In the genomic region with DNA sequence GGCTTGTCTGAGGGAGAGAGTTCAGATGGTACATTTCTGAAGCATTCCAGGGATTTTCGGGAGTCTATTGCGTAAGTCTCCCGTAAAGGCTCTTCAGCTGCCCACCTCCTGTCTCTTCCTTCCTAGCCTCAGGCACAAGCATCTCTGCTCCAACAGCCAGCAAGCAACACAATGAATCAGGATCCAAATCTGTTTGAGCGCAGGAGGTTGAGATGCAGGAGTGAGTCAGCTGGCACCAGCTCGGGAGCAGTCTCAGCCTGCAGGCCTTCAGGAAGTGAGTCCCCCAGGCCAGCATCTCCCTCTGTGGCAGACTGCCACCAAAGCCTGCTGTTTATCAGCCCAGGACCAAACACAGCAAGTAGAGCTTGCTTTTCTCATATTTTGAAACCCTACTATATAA, we compare ENCODE assay signal across 8 mouse cellular contexts. TPM values are rescaled to one million over a fixed set of nuclear protein-coding genes. Genes with fewer than 3 reads are reported as not detected.
DNase-seq lines count a peak whose midpoint lies in the region; ATAC-seq and TF ChIP-seq lines count a peak whose summit lies in the region.
"Had no signal": no experiment of that assay in that cellular context is flagged by ENCODE, and none has a peak within 500 bp of the region (broad histone marks: within the 10 kb centered on the region; RNA-seq: fewer than 3 reads in every experiment).

No protein-coding gene starts in this region.

- WGBS in lung, embryonic 14.5 days: 54% methylated on average over 5 of the region's 5 CpGs

- peak; percentile 88 for ATAC-seq in frontal cortex, adult (ENCODE audit: low TSS enrichment)
- no peak for ATAC-seq in lung, embryonic 14.5 days (ENCODE audit: insufficient read depth)

- peaks cover under 1% of the 10 kb centered on the region; the same call in 1 of the 2 replicates for H3K36me3 ChIP-seq in lung, embryonic 14.5 days (ENCODE audit: insufficient read depth)

- DNase-seq in MN1 (ENCODE audit: low spot score): peak; percentile 74
- DNase-seq in adrenal gland, adult 8-10 months: peak; percentile 63
- DNase-seq in heart, postnatal 14 days: peak; percentile 68 to 78
- DNase-seq in lung, embryonic 14.5 days: peak; percentile 37
- peak; percentile 29 for DNase-seq in urinary bladder, adult 2 months (ENCODE audit: low spot score)
- DNase-seq in thymus, postnatal 4 days: no peak

- intact Hi-C loops in heart, postnatal 14 days (cut with DNase I): no loop called here

- H3K9me3 ChIP-seq in lung, embryonic 14.5 days (ENCODE audit: low read depth, low read length): no peaks in the 10 kb centered on the region
- H3K9me3 ChIP-seq: limb, embryonic 13.5 days had no signal

- H3K27me3 ChIP-seq in lung, embryonic 14.5 days (ENCODE audit: insufficient read depth, low read length): no peaks in the 10 kb centered on the region
- H3K27me3 ChIP-seq: limb, embryonic 13.5 days had no signal

- no peak overlapping the region for H3K4me2 ChIP-seq in lung, embryonic 14.5 days
- H3K4me2 ChIP-seq: limb, embryonic 13.5 days had no signal

- H3K9ac ChIP-seq in lung, embryonic 14.5 days: no peak overlapping the region
- H3K9ac ChIP-seq: limb, embryonic 13.5 days had no signal

- no peak overlapping the region for H3K4me3 ChIP-seq in lung, embryonic 14.5 days (ENCODE audit: low read depth, low read length)
- H3K4me3 ChIP-seq: limb, embryonic 13.5 days had no signal

- H3K4me1 ChIP-seq in lung, embryonic 14.5 days (ENCODE audit: insufficient read depth): no peaks in the 10 kb centered on the region
- H3K4me1 ChIP-seq: limb, embryonic 13.5 days had no signal

- no peak overlapping the region for H3K27ac ChIP-seq in lung, embryonic 14.5 days (ENCODE audit: low read depth)
- H3K27ac ChIP-seq: limb, embryonic 13.5 days had no signal

- no peak for TF ChIP-seq CTCF in lung, embryonic 14.5 days (IDR thresholded peaks at IDR 0.05; ENCODE audit: low read depth)

RNA-seq across cellular contexts. Expression of a gene that starts 15.6 kb away (rescaled TPM):
- total RNA-seq in adrenal gland, adult 8-10 months (2022): 100 to 1,000 TPM; 346 to 533 (median 405) TPM
- total RNA-seq in heart, postnatal 14 days (2021): 1,000 to 10,000 TPM; 1,504 to 1,510 TPM
- polyA plus RNA-seq in lung, embryonic 14.5 days (2014; fragmentation: Nextera tagmentation; extraction: Ambion mirVana): 618 and 665 TPM in 2 replicates
- polyA plus RNA-seq in urinary bladder, adult 2 months (2012; rRNA removed): 679 and 839 TPM in 2 replicates

RNA-seq across cellular contexts. Expression of a gene that starts 23.9 kb away (rescaled TPM):
- total RNA-seq in adrenal gland, adult 8-10 months (2022): 10 to 100 TPM; 32.5 to 58.2 (median 41.4) TPM
- 10 to 100 TPM; 29.2 to 31.5 TPM for total RNA-seq in heart, postnatal 14 days (2021)
- 14.4 and 14.7 TPM in 2 replicates for polyA plus RNA-seq in lung, embryonic 14.5 days (2014; fragmentation: Nextera tagmentation; extraction: Ambion mirVana)
- 11.7 and 16.2 TPM in 2 replicates for polyA plus RNA-seq in urinary bladder, adult 2 months (2012; rRNA removed)
